ENCODE assay signal across 29 mouse cellular contexts in genomic region chr2:20655341-20655612, GRCm38 (mm10).
DNase-seq lines count a peak whose midpoint lies in the region; ATAC-seq and TF ChIP-seq lines count a peak whose summit lies in the region.
"Had no signal": no experiment of that assay in that cellular context is flagged by ENCODE, and none has a peak within 500 bp of the region (broad histone marks: within the 10 kb centered on the region; RNA-seq: fewer than 3 reads in every experiment).

No protein-coding gene starts in this region.

- H3K9ac ChIP-seq in forebrain, embryonic 14.5 days (ENCODE audit: low read length) = no peak overlapping the region
- no peak overlapping the region for H3K9ac ChIP-seq in forebrain, embryonic 12.5 days
- no peak overlapping the region for H3K9ac ChIP-seq in kidney, embryonic 15.5 days
- peak overlapping the region; percentile 13; the same call in 1 of the 2 replicates for H3K9ac ChIP-seq in ES-Bruce4 (ENCODE audit: low read depth, poor library complexity, severe bottlenecking)
- H3K9ac ChIP-seq: embryonic facial prominence, embryonic 13.5 days; hindbrain, embryonic 13.5 days; intestine, embryonic 15.5 days had no signal

- 6% methylated on average over 2 of the region's 2 CpGs for WGBS in forebrain, embryonic 14.5 days
- WGBS in forebrain, embryonic 12.5 days = 4% methylated on average over 2 of the region's 2 CpGs
- WGBS in kidney, embryonic 15.5 days = 39% methylated on average over 2 of the region's 2 CpGs

- TF ChIP-seq EP300 in ES-Bruce4 (IDR thresholded peaks at IDR 0.05; ENCODE audit: insufficient read depth, low read depth, low read length) = 0 out of 2 replicates have a peak, but pooled peaks have one; percentile 38

- no peak overlapping the region for H3K4me3 ChIP-seq in forebrain, embryonic 14.5 days (ENCODE audit: low read depth, low read length)
- no peak overlapping the region for H3K4me3 ChIP-seq in forebrain, embryonic 12.5 days (replicated peaks)
- H3K4me3 ChIP-seq in kidney, embryonic 15.5 days (replicated peaks) = no peak overlapping the region
- no peak overlapping the region for H3K4me3 ChIP-seq in ES-Bruce4 (ENCODE audit: low read depth, low read length)
- H3K4me3 ChIP-seq: embryonic facial prominence, embryonic 10.5 days; embryonic facial prominence, embryonic 13.5 days; erythroblast, embryonic 14.5 days; hindbrain, embryonic 10.5 days; hindbrain, embryonic 13.5 days; intestine, embryonic 15.5 days had no signal

- no peak overlapping the region for H3K27ac ChIP-seq in forebrain, embryonic 14.5 days (ENCODE audit: low read depth, low read length)
- H3K27ac ChIP-seq in forebrain, embryonic 12.5 days = no peak overlapping the region
- H3K27ac ChIP-seq in kidney, embryonic 15.5 days = 0 out of 2 replicates have a peak overlapping the region, but pooled peaks have one; percentile 43
- peak overlapping the region; percentile 100 for H3K27ac ChIP-seq in ES-Bruce4 (ENCODE audit: insufficient read depth, low read length)
- H3K27ac ChIP-seq: hindbrain, embryonic 10.5 days; hindbrain, embryonic 13.5 days; intestine, embryonic 15.5 days had no signal

- TF ChIP-seq CTCF in ES-Bruce4 (IDR thresholded peaks at IDR 0.05; ENCODE audit: low read depth, low read length) = no peak

- H3K9me3 ChIP-seq in forebrain, embryonic 14.5 days (replicated peaks; ENCODE audit: control insufficient read depth, low read length) = no peaks in the 10 kb centered on the region
- no peaks in the 10 kb centered on the region for H3K9me3 ChIP-seq in forebrain, embryonic 12.5 days
- H3K9me3 ChIP-seq in kidney, embryonic 15.5 days (replicated peaks) = no peaks in the 10 kb centered on the region
- no peaks in the 10 kb centered on the region for H3K9me3 ChIP-seq in ES-Bruce4 (replicated peaks; ENCODE audit: control insufficient read depth, insufficient read depth, low read length, poor library complexity, severe bottlenecking)
- H3K9me3 ChIP-seq: embryonic facial prominence, embryonic 10.5 days; embryonic facial prominence, embryonic 13.5 days; G1E; hindbrain, embryonic 10.5 days; hindbrain, embryonic 13.5 days; intestine, embryonic 15.5 days had no signal

- DNase-seq in forebrain, embryonic 14.5 days (ENCODE audit: low spot score) = peak; percentile 15
- DNase-seq in kidney, adult 18-20 months = no peak
- no peak for DNase-seq in heart, postnatal 10 days
- DNase-seq: adrenal gland, adult 2 months; adrenal gland, postnatal 14 days; B cell, adult 2 months; cerebellum, adult 11-12 months; cerebellum, adult 8-10 months; cerebellum, postnatal 10 days; cerebellum, postnatal 36 days; gastrocnemius, postnatal 10 days; heart, adult 11 months; heart, postnatal 36 days had no signal

- no peak for ATAC-seq in forebrain, embryonic 14.5 days
- no peak for ATAC-seq in forebrain, embryonic 12.5 days (ENCODE audit: low FRiP score)
- ATAC-seq in kidney, embryonic 15.5 days (replicated peaks; ENCODE audit: low FRiP score) = no peak
- ATAC-seq in megakaryocyte progenitor cell, adult 5-6 weeks (replicated peaks; ENCODE audit: poor library complexity) = no peak
- ATAC-seq: forebrain, embryonic 16.5 days; hindbrain, embryonic 16.5 days; intestine, embryonic 15.5 days; Patski had no signal

- no peak for TF ChIP-seq POLR2A in ES-Bruce4 (IDR thresholded peaks at IDR 0.05; ENCODE audit: insufficient read depth, low read length)

- peaks cover 3% of the 10 kb centered on the region; the same call in 1 of the 2 replicates for H3K4me1 ChIP-seq in forebrain, embryonic 14.5 days (ENCODE audit: control insufficient read depth, insufficient read depth, low read length)
- peaks cover 10% of the 10 kb centered on the region; the same call in 1 of the 2 replicates for H3K4me1 ChIP-seq in forebrain, embryonic 12.5 days
- peaks cover 17% of the 10 kb centered on the region for H3K4me1 ChIP-seq in kidney, embryonic 15.5 days
- peaks cover 18% of the 10 kb centered on the region for H3K4me1 ChIP-seq in ES-Bruce4 (ENCODE audit: control insufficient read depth, insufficient read depth, low read length)
- H3K4me1 ChIP-seq: hindbrain, embryonic 13.5 days had no signal

- intact Hi-C loops in heart, postnatal 10 days (cut with DNase I) = no loop called here

- no peak overlapping the region for H3K4me2 ChIP-seq in forebrain, embryonic 14.5 days (ENCODE audit: low read length)
- H3K4me2 ChIP-seq in forebrain, embryonic 12.5 days = no peak overlapping the region
- no peak overlapping the region for H3K4me2 ChIP-seq in kidney, embryonic 15.5 days
- H3K4me2 ChIP-seq: embryonic facial prominence, embryonic 13.5 days; heart, embryonic 11.5 days; hindbrain, embryonic 13.5 days; intestine, embryonic 15.5 days had no signal

- no peaks in the 10 kb centered on the region for H3K27me3 ChIP-seq in forebrain, embryonic 14.5 days (replicated peaks; ENCODE audit: control insufficient read depth, insufficient read depth, low read length)
- H3K27me3 ChIP-seq in forebrain, embryonic 12.5 days = no peaks in the 10 kb centered on the region
- no peaks in the 10 kb centered on the region for H3K27me3 ChIP-seq in kidney, embryonic 15.5 days
- no peaks in the 10 kb centered on the region for H3K27me3 ChIP-seq in ES-Bruce4 (ENCODE audit: control insufficient read depth, insufficient read depth, low read length, poor library complexity, severe bottlenecking)
- H3K27me3 ChIP-seq: CH12.LX; embryonic facial prominence, embryonic 13.5 days; hindbrain, embryonic 13.5 days; intestine, embryonic 15.5 days; Patski had no signal

- H3K36me3 ChIP-seq in forebrain, embryonic 14.5 days (ENCODE audit: control insufficient read depth, insufficient read depth, low read length) = no peaks in the 10 kb centered on the region
- no peaks in the 10 kb centered on the region for H3K36me3 ChIP-seq in forebrain, embryonic 12.5 days (replicated peaks)
- no peaks in the 10 kb centered on the region for H3K36me3 ChIP-seq in kidney, embryonic 15.5 days
- H3K36me3 ChIP-seq in ES-Bruce4 (ENCODE audit: control insufficient read depth, insufficient read depth, low read length, poor library complexity, severe bottlenecking) = peaks cover 2% of the 10 kb centered on the region; the same call in 1 of the 2 replicates
- H3K36me3 ChIP-seq: embryonic facial prominence, embryonic 10.5 days; embryonic facial prominence, embryonic 13.5 days; G1E; hindbrain, embryonic 10.5 days; hindbrain, embryonic 13.5 days; intestine, embryonic 15.5 days had no signal

Comparison
In these comparisons a context has a peak if more than half of its experiments do, and no peak if none do; other contexts are left out.
1. H3K27ac ChIP-seq: peak in kidney, embryonic 15.5 days (single experiment) and ES-Bruce4 (single experiment); none in forebrain, embryonic 14.5 days (single experiment) and forebrain, embryonic 12.5 days (single experiment).